Mouse (Mus musculus) thymus, postnatal 4 days (tissue): ENCODE results near the gene Olfr1197.

Experiments
- DNase-seq: peaks from one replicate; pipeline ENCODE4 v3.0.0; 2021

The Olfr1197 gene

DNA sequence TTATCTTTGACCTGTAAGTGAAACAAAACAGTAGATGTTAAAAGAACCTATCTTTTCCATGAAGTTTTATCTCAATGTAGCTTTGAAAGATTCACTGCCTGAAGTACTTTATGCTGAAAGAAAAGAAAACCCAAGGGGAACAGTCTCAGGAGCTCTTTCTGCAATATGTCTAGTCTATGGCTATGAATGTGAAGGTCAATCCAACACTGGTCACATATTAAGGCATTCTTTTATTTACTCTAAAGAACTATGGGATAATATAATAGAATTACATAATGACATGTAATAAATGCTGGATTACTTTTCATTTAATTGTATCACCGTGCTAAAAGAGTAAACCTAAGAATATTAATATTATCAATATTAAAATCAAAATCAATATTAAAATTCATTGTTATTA lies at the start of gene Olfr1197:
TSS of gene Olfr1197 (minus strand) at position 101 of the 400 bp plus-strand sequence.
- DNase-seq, result no peak

DNA sequence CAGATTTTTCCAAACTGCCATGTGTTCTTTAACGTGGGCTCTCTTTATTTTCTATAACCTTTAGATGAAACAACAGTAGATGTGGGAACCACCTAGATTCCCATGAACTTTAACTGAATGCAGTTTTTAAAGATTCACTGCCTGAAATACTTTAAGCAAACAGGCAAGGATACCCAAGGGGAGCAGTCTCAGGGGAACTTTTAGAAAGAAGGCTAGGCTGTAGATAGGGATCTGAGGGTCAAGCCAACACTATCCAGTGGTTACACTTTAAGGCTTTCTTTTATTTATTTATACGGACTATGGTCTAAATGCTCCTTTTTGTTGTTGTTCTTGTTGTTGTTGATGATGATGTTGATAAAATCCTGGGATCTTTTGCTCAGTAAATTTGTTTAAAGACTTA lies 38.2 kb upstream of the Olfr1197 start, which contains the start of gene Olfr1200:
TSS of gene Olfr1200 (minus strand) at position 101 of the 400 bp plus-strand sequence.
- DNase-seq, result no peak

DNA sequence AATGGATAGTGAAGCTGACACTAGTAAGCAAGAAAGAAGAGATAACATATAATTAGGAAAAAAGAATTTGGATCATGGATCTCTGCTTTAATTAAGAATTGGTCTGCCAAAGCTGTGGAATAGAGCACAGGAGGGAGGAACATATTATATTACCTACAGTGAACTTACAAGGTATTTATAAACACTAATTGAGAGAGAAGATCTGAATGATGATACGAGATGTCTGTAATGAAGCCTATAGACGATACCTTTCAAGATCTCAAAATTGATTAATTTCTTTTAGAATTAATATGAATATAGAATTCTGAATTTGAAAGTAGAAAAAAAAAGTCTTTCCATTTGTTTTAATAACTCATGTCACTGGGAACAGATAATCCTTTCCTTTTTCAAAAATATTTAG lies 28.2 kb upstream of the Olfr1197 start, which contains the start of gene Olfr1199:
TSS of gene Olfr1199 (minus strand) at position 101 of the 400 bp plus-strand sequence.
- DNase-seq, result no peak

DNA sequence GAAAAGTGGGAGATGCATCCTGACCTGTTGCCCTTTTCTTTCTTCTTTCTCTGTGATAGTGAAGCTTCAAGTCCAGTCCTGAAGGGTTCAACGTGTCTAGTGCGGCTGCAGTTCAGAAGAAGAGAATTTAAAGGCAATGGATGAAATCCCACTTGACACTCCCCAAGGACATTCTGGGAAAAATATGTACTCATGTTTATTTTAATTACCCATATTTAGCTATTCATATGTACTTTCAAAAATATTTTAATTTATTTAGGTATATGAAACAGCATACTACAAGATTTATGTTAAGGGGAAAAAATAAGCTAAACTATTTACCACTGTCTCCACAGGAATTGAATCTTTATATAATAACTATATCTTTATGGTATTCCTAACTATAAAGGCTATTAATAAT lies 19.1 kb upstream of the Olfr1197 start, which contains the start of gene Olfr1198:
TSS of gene Olfr1198 (minus strand) at position 101 of the 400 bp plus-strand sequence.
- DNase-seq, result no peak

DNA sequence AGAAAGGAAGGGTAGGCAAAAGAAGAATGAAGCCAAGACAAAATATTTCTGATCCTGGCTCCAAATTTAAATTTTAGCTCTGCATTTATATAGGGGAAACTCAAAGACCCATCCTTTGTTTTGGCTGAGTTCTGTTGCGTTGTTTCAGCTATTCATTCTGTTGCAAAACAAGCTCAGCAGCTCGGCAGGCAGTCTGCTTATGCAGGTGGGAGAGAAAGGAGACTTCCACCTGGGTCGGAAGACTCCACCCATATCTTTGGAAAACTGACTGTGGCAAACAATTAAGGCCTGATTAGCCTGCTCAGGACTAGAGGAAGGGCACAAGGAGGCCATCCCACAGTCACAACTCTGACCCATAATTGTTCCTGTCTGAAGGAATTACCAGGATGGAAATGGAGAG lies 11.2 kb upstream of the Olfr1197 start:
- no peak for DNase-seq

DNA sequence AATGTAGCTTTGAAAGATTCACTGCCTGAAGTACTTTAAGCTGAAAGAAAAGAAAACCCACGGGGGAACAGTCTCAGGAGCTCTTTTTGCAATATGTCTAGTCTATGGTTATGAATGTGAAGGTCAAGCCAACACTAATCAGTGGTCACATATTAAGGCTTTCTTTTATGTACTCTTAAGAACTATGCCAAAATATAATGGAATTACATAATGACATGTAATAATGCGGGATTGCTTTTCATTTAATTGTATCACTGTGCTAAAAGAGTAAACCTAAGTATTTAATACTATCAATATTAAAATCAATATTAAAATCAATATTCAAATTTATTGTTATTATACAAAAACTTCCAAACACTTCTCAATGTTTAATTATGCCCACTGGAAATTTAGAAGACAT lies 27.7 kb downstream of the Olfr1197 start, which contains the start of gene Olfr1196:
TSS of gene Olfr1196 (minus strand) at position 101 of the 400 bp plus-strand sequence.
- no peak for DNase-seq

DNA sequence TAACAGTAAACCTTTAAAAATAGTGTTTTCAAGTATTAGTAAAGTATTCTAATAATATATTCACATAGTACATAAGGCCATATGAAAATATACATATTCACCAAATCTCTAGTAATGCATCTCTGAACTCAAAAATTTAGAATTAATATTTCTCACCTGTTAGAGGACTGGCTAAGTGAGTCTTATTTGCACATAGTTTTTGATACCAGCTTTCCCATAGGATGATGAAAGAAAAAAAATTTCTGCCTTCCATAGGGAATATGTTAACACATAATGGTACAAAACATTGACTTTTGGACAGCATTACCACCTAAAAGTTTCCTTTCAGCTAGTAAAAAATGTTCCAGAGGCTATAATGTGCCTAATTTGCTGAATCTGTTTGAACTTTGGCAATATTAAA lies 43.1 kb downstream of the Olfr1197 start, which contains the start of gene Olfr1195:
TSS of gene Olfr1195 (minus strand) at position 101 of the 400 bp plus-strand sequence.
- DNase-seq, result no peak
